Mouse (Mus musculus) embryonic fibroblast, embryonic 13.5 days (primary cell): ENCODE data around the gene Rprm.

ENCODE experiments used
- CTCF ChIP-seq: IDR thresholded peaks from 2 replicates; pipeline ENCODE4 v1.5.1; 2011; ENCODE audit warnings: mild to moderate bottlenecking, control low read depth, low read length, moderate library complexity, borderline replicate concordance; ENCODE audit not compliant: insufficient read depth
- POLR2A ChIP-seq: IDR thresholded peaks from 2 replicates; pipeline ENCODE4 v1.6.1; 2011; ENCODE audit warnings: low read depth, mild to moderate bottlenecking, control low read depth, low read length, moderate library complexity

DNA sequence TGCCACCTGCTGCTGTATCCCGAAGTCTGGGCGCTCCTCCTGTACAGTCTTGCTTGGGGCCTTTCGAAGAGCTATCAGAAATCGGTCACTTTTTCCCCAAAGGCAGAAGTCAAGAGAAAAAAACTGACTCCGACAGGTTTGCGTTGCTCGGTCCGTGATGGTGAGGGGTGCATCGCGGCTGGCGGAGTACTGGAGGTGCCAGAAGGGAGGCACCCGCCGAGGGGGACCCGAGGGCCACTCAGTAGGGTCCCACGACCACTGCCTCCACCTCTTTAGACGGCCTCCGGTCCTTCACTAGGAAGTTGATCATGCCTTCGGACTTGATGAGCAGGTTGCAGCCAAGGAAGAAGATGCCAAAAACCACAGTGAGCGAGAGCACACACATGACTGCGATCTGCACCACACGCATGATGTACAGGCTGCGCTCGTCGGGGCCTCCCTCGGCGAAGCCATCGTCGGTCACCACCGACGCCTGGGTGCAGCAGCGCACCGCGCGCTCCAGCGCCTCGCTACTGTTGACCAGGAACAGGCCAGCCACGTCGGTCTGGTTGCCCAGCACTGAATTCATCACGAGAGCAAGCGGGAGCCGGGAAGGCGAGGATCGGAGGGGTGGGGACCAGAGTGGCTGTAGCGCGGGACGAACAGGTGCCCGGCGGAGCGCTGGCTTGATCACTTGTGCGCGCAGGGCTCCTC lies 469 bp downstream of the Rprm start:
- no peak for TF ChIP-seq CTCF
- no peak for TF ChIP-seq POLR2A
